Mouse (Mus musculus) myocyte (in vitro differentiated cells): ENCODE data around the gene Clint1. TPM values are rescaled to one million over a fixed set of nuclear protein-coding genes. Genes with fewer than 3 reads are reported as not detected.
A peak's percentile ranks its signal among the peaks of the same experiment; 100 is the strongest.

Experiments used
- H3K27me3 ChIP-seq: one replicate; pipeline ENCODE4 v1.6.1; 2011; ENCODE audit not compliant: control insufficient read depth, insufficient read depth, insufficient read length
- H3K36me3 ChIP-seq: one replicate; pipeline ENCODE4 v1.6.1; 2011; ENCODE audit not compliant: control insufficient read depth, insufficient read depth
- H3K4me2 ChIP-seq: one replicate; pipeline ENCODE4 v1.6.1; 2011; ENCODE audit warnings: low read depth, control low read depth
- H3K4me3 ChIP-seq: one replicate; pipeline ENCODE4 v1.5.1; 2011; ENCODE audit warnings: mild to moderate bottlenecking, control low read depth, moderate library complexity
- H3K79me2 ChIP-seq: one replicate; pipeline ENCODE4 v1.6.1; 2011; ENCODE audit not compliant: control insufficient read depth, insufficient read depth
- H3ac ChIP-seq: one replicate; pipeline ENCODE4 v1.6.1; 2011; ENCODE audit not compliant: control insufficient read depth, insufficient read length
- CEBPB ChIP-seq: IDR thresholded peaks from 2 replicates; pipeline ENCODE4 v1.6.1; 2011; ENCODE audit warnings: mild to moderate bottlenecking, moderate library complexity; ENCODE audit not compliant: poor library complexity, insufficient read depth, severe bottlenecking
- E2F4 ChIP-seq: IDR thresholded peaks from one replicate; pipeline ENCODE4 v1.6.1; 2011; ENCODE audit warnings: mild to moderate bottlenecking, control low read depth, moderate library complexity; ENCODE audit not compliant: insufficient read depth
- MAX ChIP-seq: IDR thresholded peaks from one replicate; pipeline ENCODE4 v1.6.1; 2011; ENCODE audit warnings: low read depth, mild to moderate bottlenecking, control low read depth
- MYOD1 ChIP-seq, 3 experiments: IDR thresholded peaks; one replicate each; pipeline ENCODE4 v1.6.1; 2011; ENCODE audit warnings: control low read depth in 2 of 3, low read depth in 2 of 3, mild to moderate bottlenecking in 2 of 3, moderate library complexity in 1 of 3; ENCODE audit not compliant: insufficient read length in 2 of 3, control insufficient read depth in 1 of 3
- MYOG ChIP-seq, 3 experiments: IDR thresholded peaks; one replicate each; pipeline ENCODE4 v1.6.1; 2011; ENCODE audit warnings: control low read depth in 2 of 3, low read depth in 2 of 3, mild to moderate bottlenecking in 2 of 3; ENCODE audit not compliant: insufficient read length in 2 of 3, control insufficient read depth in 1 of 3, insufficient read depth in 1 of 3
- POLR2A ChIP-seq: IDR thresholded peaks from one replicate; pipeline ENCODE4 v1.6.1; 2011; ENCODE audit warnings: low read depth, mild to moderate bottlenecking, control low read depth, moderate library complexity; ENCODE audit not compliant: insufficient read length
- POLR2AphosphoS2 ChIP-seq: IDR thresholded peaks from one replicate; pipeline ENCODE4 v1.6.1; 2011; ENCODE audit warnings: low read depth, control low read depth; ENCODE audit not compliant: insufficient read length
- REST ChIP-seq: IDR thresholded peaks from one replicate; pipeline ENCODE4 v1.6.1; 2011; ENCODE audit warnings: mild to moderate bottlenecking, control low read depth, moderate library complexity; ENCODE audit not compliant: insufficient read depth, insufficient read length
- SRF ChIP-seq: IDR thresholded peaks from one replicate; pipeline ENCODE4 v1.6.1; 2011; ENCODE audit warnings: low read depth; ENCODE audit not compliant: control insufficient read depth, insufficient read length
- TCF12 ChIP-seq: IDR thresholded peaks from one replicate; pipeline ENCODE4 v1.6.1; 2011; ENCODE audit warnings: mild to moderate bottlenecking, control low read depth; ENCODE audit not compliant: poor library complexity, insufficient read depth, severe bottlenecking
- TCF3 ChIP-seq: IDR thresholded peaks from one replicate; pipeline ENCODE4 v1.6.1; 2011; ENCODE audit warnings: low read depth, control low read depth; ENCODE audit not compliant: insufficient read length
- USF1 ChIP-seq: IDR thresholded peaks from one replicate; pipeline ENCODE4 v1.6.1; 2011; ENCODE audit warnings: low read depth, mild to moderate bottlenecking, control low read depth, moderate library complexity
- polyA plus RNA-seq: library from polyadenylated mRNA; unstranded; fragments of >200 nt; fragmentation: generic; extraction: Trizol; gene quantifications from one replicate; pipeline ENCODE4 v1.2.1, GENCODE M21; 2012; ENCODE audit warnings: missing spikeins

Clint1 gene
- polyA plus RNA-seq, 1 experiment = 32.5 TPM

DNA sequence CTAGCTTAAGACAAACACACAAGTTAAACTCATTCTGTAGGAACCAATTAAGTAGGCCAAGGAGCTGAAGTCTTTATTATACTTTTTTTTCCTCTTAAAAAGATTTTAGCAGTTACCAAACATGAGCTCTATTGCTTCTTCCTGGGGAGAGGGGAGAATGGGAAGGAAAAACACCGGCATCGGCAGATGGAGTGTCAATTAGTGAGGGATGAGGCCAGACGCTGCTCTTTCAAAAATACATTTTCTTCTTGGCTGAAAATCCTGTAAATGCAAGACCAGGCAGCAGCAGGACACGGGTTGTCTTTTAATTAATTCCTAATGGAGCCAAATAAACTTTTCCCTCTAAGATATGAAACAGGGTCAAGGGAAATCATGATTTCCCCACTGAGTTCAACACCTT is 94.9 kb downstream of the Clint1 start:
- Histone ChIP-seq H3ac (no peak overlapping the region), H3K36me3 (peaks cover 18% of the 10 kb centered on the region), H3K79me2 (peaks cover 16% of the 10 kb centered on the region), H3K27me3 (no peaks in the 10 kb centered on the region), H3K4me2 (no peak overlapping the region), H3K4me3 (no peak overlapping the region)
- no peak for TF ChIP-seq TCF3
- no peak for TF ChIP-seq POLR2AphosphoS2
- no peak for TF ChIP-seq MYOG (IDR thresholded peaks at IDR 0.05; ENCODE audit: control insufficient read depth in 1 of 3, insufficient read depth in 1 of 3, insufficient read length in 2 of 3, low read depth in 2 of 3)
- TF ChIP-seq E2F4 = no peak
- TF ChIP-seq MYOD1 (IDR thresholded peaks at IDR 0.05; ENCODE audit: control insufficient read depth in 1 of 3, insufficient read length in 2 of 3, low read depth in 2 of 3) = no peak
- TF ChIP-seq USF1 = no peak
- no peak for TF ChIP-seq REST
- TF ChIP-seq CEBPB = no peak
- no peak for TF ChIP-seq TCF12

GRCm38 (mm10) chr11:45947491-45947890 is 95.6 kb downstream of the Clint1 start:
- TF ChIP-seq TCF12 = no peak
- TF ChIP-seq MYOG (IDR thresholded peaks at IDR 0.05; ENCODE audit: control insufficient read depth in 1 of 3, insufficient read depth in 1 of 3, insufficient read length in 2 of 3, low read depth in 2 of 3) = no peak
- no peak for TF ChIP-seq MAX
- no peak for TF ChIP-seq E2F4
- no peak for TF ChIP-seq SRF
- no peak for TF ChIP-seq TCF3
- TF ChIP-seq REST = no peak
- Histone ChIP-seq H3ac (no peak overlapping the region), H3K27me3 (no peaks in the 10 kb centered on the region), H3K79me2 (peaks cover 13% of the 10 kb centered on the region), H3K36me3 (peaks cover 15% of the 10 kb centered on the region), H3K4me2 (no peak overlapping the region), H3K4me3 (no peak overlapping the region)

DNA sequence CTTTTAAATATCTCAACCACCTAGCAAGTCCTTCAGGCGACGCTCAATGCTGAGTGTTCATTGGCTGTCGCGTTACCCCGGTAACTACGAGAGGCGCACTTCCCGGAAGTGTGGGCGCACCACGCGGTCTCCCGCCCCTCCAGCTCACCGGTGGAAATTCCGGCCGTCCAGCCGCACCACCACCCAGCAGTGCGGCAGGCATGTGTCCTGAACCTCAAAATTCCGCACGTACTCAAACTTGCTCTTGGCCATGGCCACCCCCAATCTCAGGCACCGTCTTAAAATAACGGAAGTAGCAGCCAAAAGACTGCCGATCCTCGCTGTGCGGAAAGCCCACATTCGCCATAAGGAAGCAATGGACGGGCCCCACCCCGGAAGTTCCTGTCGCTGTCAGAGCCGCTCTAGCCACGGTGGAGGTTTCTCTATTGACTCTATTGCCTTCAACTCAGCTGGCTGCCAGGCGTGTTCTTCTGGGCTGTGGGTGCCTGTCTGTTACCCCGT is 103.3 kb downstream of the Clint1 start, which contains the start of gene Thg1l:
TSS of gene Thg1l (minus strand) at position 368 of the 501 bp plus-strand sequence.
- H3K27me3 ChIP-seq = no peaks in the 10 kb centered on the region
- peak within 1 kb of the TSS; percentile 81 for H3K4me2 ChIP-seq
- peaks cover 6% of the 10 kb centered on the region for H3K79me2 ChIP-seq
- H3ac ChIP-seq = peak within 1 kb of the TSS; percentile 9
- TF ChIP-seq MYOG (IDR thresholded peaks at IDR 0.05; ENCODE audit: control insufficient read depth in 1 of 3, insufficient read depth in 1 of 3, insufficient read length in 2 of 3, low read depth in 2 of 3) = no peak
- TF ChIP-seq MAX = peak; percentile 34
- peak; percentile 70 for TF ChIP-seq SRF
- peaks cover 2% of the 10 kb centered on the region for H3K36me3 ChIP-seq
- H3K4me3 ChIP-seq = peak within 1 kb of the TSS; percentile 35

GRCm38 (mm10) chr11:45959598-45959997 is 107.7 kb downstream of the Clint1 start:
- no peak overlapping the region for H3K4me3 ChIP-seq
- H3K4me2 ChIP-seq = no peak overlapping the region
- no peaks in the 10 kb centered on the region for H3K36me3 ChIP-seq
- peaks cover 3% of the 10 kb centered on the region for H3K79me2 ChIP-seq
- no peaks in the 10 kb centered on the region for H3K27me3 ChIP-seq
- TF ChIP-seq CEBPB (no peak), TCF3 (no peak), MAX (no peak), SRF (no peak), MYOD1 (IDR thresholded peaks at IDR 0.05; ENCODE audit: control insufficient read depth in 1 of 3, insufficient read length in 2 of 3, low read depth in 2 of 3) (no peak), TCF12 (no peak)
- H3ac ChIP-seq = no peak overlapping the region

- H3ac ChIP-seq = no peak overlapping the region
- no peaks in the 10 kb centered on the region for H3K79me2 ChIP-seq
- H3K4me3 ChIP-seq = no peak overlapping the region
- TF ChIP-seq SRF = no peak
- no peak for TF ChIP-seq POLR2AphosphoS2
- TF ChIP-seq USF1 = no peak
- no peak for TF ChIP-seq POLR2A
- TF ChIP-seq TCF12 = no peak
- TF ChIP-seq TCF3 = no peak
- TF ChIP-seq REST = no peak
- TF ChIP-seq MYOD1 (IDR thresholded peaks at IDR 0.05; ENCODE audit: control insufficient read depth in 1 of 3, insufficient read length in 2 of 3, low read depth in 2 of 3) = no peak
- TF ChIP-seq E2F4 = no peak
- no peak for TF ChIP-seq CEBPB
- no peak for TF ChIP-seq MYOG (IDR thresholded peaks at IDR 0.05; ENCODE audit: control insufficient read depth in 1 of 3, insufficient read depth in 1 of 3, insufficient read length in 2 of 3, low read depth in 2 of 3)
- TF ChIP-seq MAX = no peak
- no peaks in the 10 kb centered on the region for H3K27me3 ChIP-seq
- H3K4me2 ChIP-seq = no peak overlapping the region
- H3K36me3 ChIP-seq = no peaks in the 10 kb centered on the region
These were observed 108.2 kb downstream of the Clint1 start for GRCm38 (mm10) chr11:45960003-45960402.

Other genes with a start within 250 kb of the Clint1 start
- gene Lsm11, start 92.9 kb downstream of the Clint1 start, polyA plus RNA-seq = 5.4 TPM
- 14.8 TPM for gene Thg1l, start 103.4 kb downstream of the Clint1 start, polyA plus RNA-seq
- not detected for gene Sox30, start 128.3 kb downstream of the Clint1 start, polyA plus RNA-seq
- gene Gm12166, start 200.3 kb downstream of the Clint1 start, polyA plus RNA-seq = 4.3 TPM
- gene Adam19, start 203.9 kb downstream of the Clint1 start, polyA plus RNA-seq = 43.2 TPM